Mouse (Mus musculus) Patski (cell line): ENCODE measurements around the gene Hoxa3. TPM values are rescaled to one million over a fixed set of nuclear protein-coding genes. Genes with fewer than 3 reads are reported as not detected.

Experiments
- ATAC-seq: fragments of 100-300 bp; one replicate; pipeline ENCODE4 v1.8.0; 2021
- CTCF ChIA-PET: fragments of 350-600 bp; sonication (Branson Sonifier 250); formaldehyde crosslinking; loops from one replicate; lab custom pipeline; 2022; ENCODE audit warnings: inconsistent platforms; lab: Charles Lee
- POLR2A ChIA-PET: fragments of 350-600 bp; sonication (Branson Sonifier 250); formaldehyde crosslinking; loops from one replicate; lab custom pipeline; 2022; ENCODE audit warnings: antibody characterized with exemption, inconsistent platforms; lab: Charles Lee
- DNase-seq: peaks from one replicate; pipeline ENCODE4 v3.0.0-alpha.2; 2011; ENCODE audit warnings: low read depth, low spot score
- H3K27me3 ChIP-seq: fragments of 371-371 bp; one replicate; pipeline ENCODE4 v1.5.1; 2021
- CTCF ChIP-seq: fragments of 100-300 bp; IDR thresholded peaks from one replicate; pipeline ENCODE4 v1.5.1; 2021
- in situ Hi-C: fragments of 300-500 bp; cut with MboI; formaldehyde crosslinking; loops from 3 replicates; pipeline ENCODE4 v1.11.1; 2018; ENCODE audit warnings: low pct_unique_long_range_greater_than_20kb, mixed read lengths
- polyA plus RNA-seq: library from polyadenylated mRNA; unstranded; gene quantifications from one replicate; pipeline ENCODE4 v1.2.3, GENCODE M21; 2021

Hoxa3 gene
- polyA plus RNA-seq, 1 experiment from 2014 or later: 12.3 TPM

- ATAC-seq: no peak
- TF ChIP-seq CTCF: no peak
- ChIA-PET POLR2A (interaction anchor here (1.4 to 37.4 kb wide), 6 partner anchors 11 to 207 kb away, joined by 4 to 778 read pairs (median 80); partner anchors contain the start of genes 5730596B20Rik, Hoxa1, Hoxa10 and Hoxa11), CTCF (interaction anchor here (1.0 to 3.4 kb wide), 7 partner anchors 9 to 34 kb away, joined by 3 to 21 read pairs (median 6); partner anchors contain the start of genes Hoxa10, Hoxa11, Hoxa7 and Hoxa9)
- H3K27me3 ChIP-seq: no peaks in the 10 kb centered on the region
- in situ Hi-C loops: loop anchor here (25.0 kb wide), 1 partner anchor 500 kb away; no protein-coding TSS in a partner anchor
- DNase-seq: no peak
Observed at GRCm38 (mm10) chr6:52211961-52212360, 1.2 kb downstream of the Hoxa3 start.

- in situ Hi-C loops: loop anchor here (25.0 kb wide), 1 partner anchor 499 kb away; no protein-coding TSS in a partner anchor
- TF ChIP-seq CTCF: no peak
- ATAC-seq: peak; percentile 19
- POLR2A ChIA-PET: interaction anchor here (0.5 to 37.4 kb wide), 7 partner anchors 12 to 275 kb away, joined by 3 to 778 read pairs (median 6); partner anchors contain the start of genes 5730596B20Rik, Hoxa1, Hoxa10 and Hoxa11
- DNase-seq: no peak
- CTCF ChIA-PET: interaction anchor here (0.8 to 3.4 kb wide), 13 partner anchors 9 to 209 kb away, joined by 3 to 21 read pairs (median 4); partner anchors contain the start of genes 5730596B20Rik, Hoxa10, Hoxa11 and Hoxa7
- no peaks in the 10 kb centered on the region for H3K27me3 ChIP-seq
Observed at GRCm38 (mm10) chr6:52211170-52211935, 1.8 kb downstream of the Hoxa3 start.

- ATAC-seq: no peak
- no peak for DNase-seq
- in situ Hi-C loops: loop anchor here (5.0 to 25.0 kb wide), 3 partner anchors 202 to 497 kb away; no protein-coding TSS in a partner anchor
- ChIA-PET POLR2A (interaction anchor here (0.6 to 37.4 kb wide), 5 partner anchors 14 to 274 kb away, joined by 3 to 778 read pairs (median 153); partner anchors contain the start of genes 5730596B20Rik, Hoxa10, Hoxa11 and Hoxa7), CTCF (interaction anchor here (1.2 to 3.4 kb wide), 6 partner anchors 11 to 32 kb away, joined by 3 to 21 read pairs (median 4); partner anchors contain the start of genes 5730596B20Rik, Hoxa10 and Hoxa7)
- no peak for TF ChIP-seq CTCF
- H3K27me3 ChIP-seq: no peaks in the 10 kb centered on the region
Observed at GRCm38 (mm10) chr6:52209685-52210046, 3.5 kb downstream of the Hoxa3 start.

- in situ Hi-C loops: loop anchor here (5.0 to 25.0 kb wide), 3 partner anchors 202 to 497 kb away; no protein-coding TSS in a partner anchor
- DNase-seq (no peak), ATAC-seq (no peak)
- no peaks in the 10 kb centered on the region for H3K27me3 ChIP-seq
- no peak for TF ChIP-seq CTCF
- CTCF ChIA-PET: interaction anchor here (1.5 to 3.4 kb wide), 3 partner anchors 12 to 31 kb away, joined by 3 to 21 read pairs (median 5); partner anchors contain the start of genes 5730596B20Rik and Hoxa7
- POLR2A ChIA-PET: interaction anchor here (0.6 to 37.4 kb wide), 5 partner anchors 14 to 274 kb away, joined by 3 to 778 read pairs (median 153); partner anchors contain the start of genes 5730596B20Rik, Hoxa10, Hoxa11 and Hoxa7
Observed at GRCm38 (mm10) chr6:52208868-52209684, 4.1 kb downstream of the Hoxa3 start.

- TF ChIP-seq CTCF: no peak
- H3K27me3 ChIP-seq: no peaks in the 10 kb centered on the region
- in situ Hi-C loops: loop anchor here (5.0 to 25.0 kb wide), 3 partner anchors 201 to 496 kb away; no protein-coding TSS in a partner anchor
- ATAC-seq: no peak
- ChIA-PET POLR2A (interaction anchor here (1.0 to 37.4 kb wide), 4 partner anchors 15 to 50 kb away, joined by 3 to 778 read pairs (median 266); partner anchors contain the start of genes 5730596B20Rik, Hoxa10, Hoxa11 and Hoxa7), CTCF (no interaction called here)
- DNase-seq: no peak
Observed at GRCm38 (mm10) chr6:52208072-52208867, 4.9 kb downstream of the Hoxa3 start, which contains the start of gene Hoxa6. Gene Hoxa6 (minus strand): TSS chr6:52208722.

- no peak for TF ChIP-seq CTCF
- DNase-seq (no peak), ATAC-seq (no peak)
- no peaks in the 10 kb centered on the region for H3K27me3 ChIP-seq
- ChIA-PET CTCF (no interaction called here), POLR2A (interaction anchor here (11.3 to 37.4 kb wide), 2 partner anchors 16 to 30 kb away, joined by 153 to 378 read pairs; partner anchors contain the start of genes 5730596B20Rik and Hoxa7)
- in situ Hi-C loops: loop anchor here (5.0 to 25.0 kb wide), 3 partner anchors 200 to 495 kb away; no protein-coding TSS in a partner anchor
Observed at GRCm38 (mm10) chr6:52207684-52207976, 5.5 kb downstream of the Hoxa3 start.

GRCm38 (mm10) chr6:52206882-52207683, 6.1 kb downstream of the Hoxa3 start:
- in situ Hi-C loops: loop anchor here (5.0 to 25.0 kb wide), 3 partner anchors 200 to 495 kb away; no protein-coding TSS in a partner anchor
- CTCF ChIA-PET: interaction anchor here (0.9 kb wide), 1 partner anchor 203 kb away, joined by 3 read pairs; no protein-coding TSS in a partner anchor

More at GRCm38 (mm10) chr6:52206882-52207683, 6.1 kb downstream of the Hoxa3 start:
- DNase-seq (no peak), ATAC-seq (no peak)
- H3K27me3 ChIP-seq: no peaks in the 10 kb centered on the region
- POLR2A ChIA-PET: interaction anchor here (11.3 to 37.4 kb wide), 2 partner anchors 16 to 29 kb away, joined by 153 to 378 read pairs; partner anchors contain the start of genes 5730596B20Rik and Hoxa7
- TF ChIP-seq CTCF: no peak
